Mouse (Mus musculus): ENCODE results near the gene Telo2.
"Not testable (repeated sequence)": the region's sequence is repeated elsewhere in the genome, so short reads cannot be mapped to it uniquely, and the experiment has no call there.

The Telo2 gene

DNA sequence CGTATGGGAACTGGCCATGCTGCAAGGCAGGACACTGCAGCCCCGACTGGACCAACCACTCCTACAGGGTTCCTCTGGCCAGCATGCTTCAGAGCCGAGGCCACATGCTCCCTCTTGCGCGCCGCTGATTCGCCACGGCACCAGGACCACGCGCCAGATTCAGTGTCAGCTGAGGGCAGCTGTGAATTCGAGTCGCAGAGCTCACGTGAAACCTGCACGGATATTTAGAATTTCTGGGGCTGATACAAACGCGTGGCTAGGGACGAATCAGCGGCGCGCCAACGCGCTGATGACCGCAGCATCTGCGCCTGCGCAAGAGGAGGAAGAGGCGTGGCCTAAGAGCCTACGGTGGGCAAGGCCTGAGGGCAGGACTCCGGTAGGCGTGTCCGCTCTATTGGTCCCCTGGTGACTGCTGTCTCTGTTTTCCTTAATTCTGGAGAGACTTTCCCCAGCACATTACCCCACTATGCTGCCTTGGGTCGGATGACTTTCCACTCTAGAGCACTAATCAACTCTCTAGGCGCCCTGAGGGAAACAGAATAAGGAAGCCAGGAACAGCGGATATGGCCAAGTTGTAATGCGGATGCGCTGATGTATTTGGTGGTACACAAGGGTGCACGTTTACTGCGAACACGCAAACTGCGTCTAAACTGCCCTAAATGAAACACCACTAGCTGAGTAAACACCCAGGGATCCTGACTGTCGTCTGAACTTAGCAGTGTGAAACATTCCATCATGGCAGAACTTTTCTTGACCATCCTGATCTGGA, at the start of gene Telo2:
TSS of gene Telo2 (minus strand) at position 304 of the 769 bp plus-strand sequence.
- DNase-seq, result peak; percentile 94

DNA sequence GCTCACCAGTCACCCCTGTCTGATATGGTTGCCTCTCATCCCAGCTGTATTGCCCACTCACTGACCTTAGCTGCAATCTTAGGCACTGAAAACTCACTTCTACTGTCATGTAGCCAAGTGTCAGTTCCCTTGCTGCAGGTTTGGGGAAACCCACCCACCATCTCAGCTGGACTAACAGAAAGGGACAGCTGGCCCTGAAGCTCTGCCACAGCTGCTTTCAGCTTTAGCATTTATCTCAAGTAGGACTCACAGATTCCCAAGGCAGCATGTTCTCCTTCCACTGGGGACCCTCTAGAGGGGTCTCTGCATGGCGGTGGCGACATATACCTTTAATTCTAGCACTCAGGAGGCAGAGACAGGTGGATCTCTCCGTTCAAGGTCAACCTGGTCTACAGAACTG, 49.0 kb upstream of the Telo2 start:
- DNase-seq, result no peak

DNA sequence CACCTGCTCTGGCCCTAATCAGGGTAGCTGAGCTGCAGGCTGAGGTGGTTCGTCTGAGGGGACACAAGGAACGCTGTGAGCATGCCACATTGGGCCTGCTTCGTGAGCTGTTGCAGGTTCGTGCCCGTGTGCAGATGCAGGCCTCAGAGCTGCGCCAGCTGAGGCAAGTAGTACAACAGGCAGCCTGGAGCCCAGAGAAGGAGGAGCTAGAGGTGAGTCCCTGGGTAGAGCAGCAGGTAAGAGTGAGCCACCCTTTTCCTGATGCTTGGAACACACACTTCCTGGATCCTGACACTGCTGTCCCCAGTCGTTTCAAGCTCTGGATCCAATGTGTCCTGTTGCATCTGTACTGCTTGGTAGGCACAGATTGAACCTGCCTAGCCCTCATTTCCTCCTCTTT, 47.6 kb upstream of the Telo2 start:
- DNase-seq, result no peak

DNA sequence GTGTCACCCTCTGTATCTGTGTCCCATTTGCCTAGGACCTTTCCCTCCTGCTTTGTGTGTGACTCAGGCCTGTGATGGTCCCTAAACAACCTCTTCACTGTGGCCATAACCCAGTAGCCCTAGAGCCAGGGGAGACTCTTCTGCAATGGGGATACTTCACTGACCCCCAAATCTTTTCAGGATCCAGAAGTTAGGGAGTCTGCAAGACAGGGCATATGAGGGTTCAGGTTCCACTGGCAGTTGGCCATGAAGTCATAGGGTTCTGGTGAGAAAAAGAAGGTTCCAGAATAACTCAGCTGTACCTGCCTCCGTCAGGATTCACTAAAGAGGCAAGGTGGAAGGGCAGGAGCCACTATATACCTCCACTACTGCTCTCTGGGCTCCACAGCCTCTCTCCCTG, 46.4 kb upstream of the Telo2 start, which contains the start of gene Ccdc154:
TSS of gene Ccdc154 (plus strand) at position 301 of the 400 bp plus-strand sequence.
- no peak for DNase-seq

DNA sequence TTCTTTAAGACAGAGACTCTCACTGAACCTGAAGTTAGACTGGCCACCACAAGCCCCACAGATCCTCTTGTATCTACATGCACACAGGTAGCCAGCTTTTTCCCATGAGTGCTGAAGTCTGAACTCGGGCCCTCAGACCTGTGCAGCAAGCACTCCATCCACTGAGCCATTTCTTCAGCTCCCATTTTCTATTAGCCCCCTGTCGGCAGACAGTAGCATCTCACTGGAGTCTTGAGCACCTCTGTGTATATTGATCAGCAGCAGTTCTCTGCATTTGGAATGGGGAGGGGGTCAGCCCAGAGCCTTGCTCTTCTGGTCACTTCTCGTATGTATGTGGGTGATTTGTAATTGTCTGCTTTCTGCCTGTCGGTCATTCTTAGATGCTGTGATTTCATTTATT, 24.2 kb upstream of the Telo2 start:
- DNase-seq, result no peak

DNA sequence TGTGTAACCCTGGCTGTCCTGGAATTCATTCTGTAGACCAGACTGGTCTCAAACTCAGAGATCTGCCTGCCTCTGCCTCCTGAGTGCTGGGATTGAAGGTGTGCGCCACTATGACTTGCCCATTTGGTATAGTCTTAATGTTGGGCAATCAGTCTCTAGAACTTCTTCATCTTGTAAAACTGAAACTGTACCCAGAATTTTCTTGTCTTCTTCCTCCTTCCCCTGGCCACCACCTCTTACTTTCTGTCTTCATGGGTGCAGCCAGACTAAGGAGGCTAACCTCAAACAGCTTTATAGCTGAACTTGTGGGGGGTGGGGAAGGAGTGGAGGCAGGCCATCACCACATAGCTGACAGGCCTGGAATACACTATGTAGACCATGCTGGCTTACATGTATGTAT, 23.0 kb upstream of the Telo2 start:
- DNase-seq, result no peak

DNA sequence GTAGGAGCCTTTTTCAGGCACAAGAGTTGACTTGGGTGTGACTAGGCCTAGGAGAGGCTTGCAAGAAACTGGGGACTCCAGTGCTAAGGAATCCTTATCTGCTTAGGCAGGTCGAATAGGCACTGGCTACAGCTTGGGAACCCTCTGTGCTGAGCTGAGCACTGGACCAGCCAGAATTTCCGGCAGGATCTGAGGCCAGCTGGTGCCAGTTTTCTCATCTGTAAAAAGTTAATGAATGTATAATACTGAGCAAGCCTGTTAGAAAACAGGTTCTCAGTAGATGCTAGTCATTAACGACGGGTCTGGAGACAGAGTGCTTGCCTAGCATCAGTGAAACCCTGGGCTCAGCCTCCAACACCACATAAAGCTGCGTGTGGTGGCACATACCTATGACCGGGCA, 19.9 kb upstream of the Telo2 start:
- DNase-seq, result peak; percentile 77

DNA sequence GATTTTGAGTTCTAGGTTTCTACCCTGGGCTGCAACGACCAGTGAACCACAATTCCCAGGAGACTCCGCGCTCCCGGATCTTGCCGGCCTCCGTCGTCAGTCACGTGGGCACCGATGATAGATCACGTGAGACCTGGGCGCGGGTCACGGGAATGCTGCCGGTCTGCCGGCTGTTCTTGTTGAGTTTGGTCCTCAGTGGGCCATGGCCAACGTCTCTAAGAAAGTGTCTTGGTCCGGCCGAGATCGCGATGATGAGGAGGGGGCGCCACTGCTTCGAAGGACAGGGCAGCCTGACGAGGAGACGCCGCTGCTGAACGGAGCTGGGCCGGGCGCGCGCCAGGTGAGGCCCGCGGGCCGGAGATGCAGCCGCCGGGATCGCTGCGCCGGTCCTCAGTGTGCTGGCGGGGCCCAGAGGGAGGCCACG, 17.5 kb upstream of the Telo2 start, which contains the start of gene Clcn7:
TSS of gene Clcn7 (plus strand) at position 117 of the 424 bp plus-strand sequence.
- peak; percentile 96 for DNase-seq

DNA sequence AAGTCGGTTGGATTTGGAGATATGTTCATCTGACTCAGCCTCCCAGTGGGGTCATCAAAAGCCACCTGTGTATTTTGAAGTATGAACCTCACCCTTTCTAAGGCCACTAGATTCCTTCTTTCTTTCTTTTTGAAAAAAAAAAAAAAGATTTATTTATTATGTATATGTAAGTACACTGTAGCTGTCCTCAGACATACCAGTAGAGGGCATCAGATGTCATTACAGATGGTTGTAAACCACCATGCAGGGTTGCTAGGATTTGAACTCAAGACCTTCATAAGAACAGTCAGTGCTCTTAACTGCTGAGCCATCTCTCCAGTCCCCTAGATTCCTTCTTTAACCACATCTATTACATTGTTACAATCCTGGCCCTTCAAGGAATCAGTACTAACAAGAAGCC, 14.3 kb upstream of the Telo2 start:
- no peak for DNase-seq

DNA sequence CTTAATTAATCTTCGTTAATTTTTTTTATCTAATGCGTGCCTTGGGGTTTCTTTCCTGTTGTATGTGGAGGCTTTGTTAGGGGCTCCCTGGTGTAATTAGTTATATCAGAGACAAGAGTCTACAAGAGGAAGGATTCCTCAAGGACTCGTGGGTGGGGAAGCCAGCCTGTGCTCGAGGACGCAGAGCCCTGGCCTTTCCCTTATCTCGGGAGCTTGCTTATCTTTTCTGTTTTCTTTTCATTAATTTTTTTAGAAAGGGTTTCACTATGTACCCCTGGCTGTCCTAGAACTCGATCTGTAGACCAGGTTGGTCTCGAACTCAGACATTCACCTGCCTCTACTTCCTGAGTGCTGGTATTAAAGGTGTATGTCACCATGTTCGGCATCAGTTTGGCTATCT, 11.9 kb upstream of the Telo2 start:
- no peak for DNase-seq

DNA sequence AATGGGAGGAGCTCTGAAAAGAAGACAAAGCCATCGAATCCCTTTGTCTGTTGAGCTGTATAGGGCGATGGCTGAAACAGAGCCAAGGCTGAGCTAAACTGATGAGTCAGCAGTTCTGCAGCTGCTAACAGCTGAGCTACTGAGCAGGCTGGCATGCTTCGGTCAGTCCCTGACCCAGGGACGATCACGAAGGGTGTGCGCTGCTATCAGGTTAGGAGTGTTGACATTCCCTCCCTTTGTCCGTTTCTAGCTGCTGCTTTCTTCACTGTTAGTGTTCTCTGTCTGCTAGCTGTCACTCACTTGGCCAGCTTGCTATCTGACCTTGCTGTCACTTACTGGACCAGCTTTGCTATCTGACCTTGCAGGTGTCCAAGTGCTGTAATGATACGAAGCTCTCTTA, 11.3 kb upstream of the Telo2 start:
- DNase-seq, result no peak

DNA sequence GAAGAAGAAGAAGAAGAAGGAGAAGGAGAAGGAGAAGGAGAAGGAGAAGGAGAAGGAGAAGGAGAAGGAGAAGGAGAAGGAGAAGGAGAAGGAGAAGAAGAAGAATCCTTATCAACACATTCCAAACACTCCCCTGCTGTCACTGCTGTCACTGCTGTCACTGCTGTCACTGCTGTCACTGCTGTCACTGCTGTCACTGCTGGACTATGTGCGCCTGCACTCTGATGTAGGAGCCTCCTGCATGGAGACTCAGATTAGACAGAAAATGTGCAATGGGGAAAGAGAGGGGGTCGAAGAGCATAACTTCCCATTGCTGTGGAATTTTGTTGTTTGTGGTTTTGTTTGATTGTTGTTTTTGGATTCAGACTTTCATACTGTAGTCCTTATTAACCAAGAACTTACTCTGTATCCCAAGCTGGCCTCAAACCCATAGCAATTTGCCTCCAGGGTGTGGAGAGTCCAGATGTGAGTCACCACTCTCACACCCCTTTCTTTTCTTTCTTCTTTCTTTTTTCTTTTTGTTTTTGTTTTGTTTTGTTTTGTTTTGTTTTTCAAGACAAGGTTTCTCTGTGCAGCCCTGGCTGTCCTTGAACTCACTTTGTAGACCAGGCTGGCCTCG, 9.8 kb upstream of the Telo2 start:
- not testable (repeated sequence) for DNase-seq

DNA sequence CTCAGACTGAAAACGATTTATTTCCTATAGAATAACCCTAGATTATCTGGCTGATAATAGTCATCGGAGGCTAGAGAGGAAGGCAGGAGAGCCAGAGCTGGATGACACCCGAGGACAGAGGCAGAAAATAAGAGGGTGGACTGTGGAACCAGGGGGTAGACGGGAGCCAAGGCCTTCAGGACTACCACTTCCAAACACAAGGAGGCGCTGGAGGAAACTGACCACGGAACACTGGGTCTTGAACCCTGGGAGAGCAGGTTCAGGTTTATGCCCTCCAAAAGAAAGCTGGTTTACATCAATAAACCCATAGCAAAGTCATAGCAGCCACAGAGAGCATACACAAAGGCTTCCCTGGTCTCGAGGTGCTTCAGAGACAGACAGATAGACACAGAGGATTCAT, 8.2 kb upstream of the Telo2 start:
- DNase-seq, result peak; percentile 35

DNA sequence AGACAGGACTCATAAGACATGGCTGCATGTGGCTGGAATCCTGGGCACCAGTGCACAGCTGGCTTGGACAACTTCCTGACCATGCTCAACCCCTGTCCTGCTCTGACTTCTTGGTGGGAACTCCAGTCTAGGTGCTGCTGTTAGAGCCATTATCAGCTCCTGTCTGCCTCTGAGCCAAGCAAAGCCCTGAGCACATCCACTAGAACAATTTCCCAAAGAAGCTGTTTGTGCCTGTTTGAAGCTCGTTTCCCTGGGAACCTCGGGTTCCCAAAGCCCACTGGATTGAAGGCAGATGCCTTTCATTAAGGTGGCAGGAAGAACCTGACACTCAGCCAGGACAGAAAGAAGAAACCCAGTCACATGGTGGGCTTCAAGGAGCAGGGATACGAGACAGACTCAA, 4.6 kb upstream of the Telo2 start, which contains the start of gene Ptx4:
TSS of gene Ptx4 (plus strand) at position 355 of the 400 bp plus-strand sequence.
- DNase-seq, result no peak

DNA sequence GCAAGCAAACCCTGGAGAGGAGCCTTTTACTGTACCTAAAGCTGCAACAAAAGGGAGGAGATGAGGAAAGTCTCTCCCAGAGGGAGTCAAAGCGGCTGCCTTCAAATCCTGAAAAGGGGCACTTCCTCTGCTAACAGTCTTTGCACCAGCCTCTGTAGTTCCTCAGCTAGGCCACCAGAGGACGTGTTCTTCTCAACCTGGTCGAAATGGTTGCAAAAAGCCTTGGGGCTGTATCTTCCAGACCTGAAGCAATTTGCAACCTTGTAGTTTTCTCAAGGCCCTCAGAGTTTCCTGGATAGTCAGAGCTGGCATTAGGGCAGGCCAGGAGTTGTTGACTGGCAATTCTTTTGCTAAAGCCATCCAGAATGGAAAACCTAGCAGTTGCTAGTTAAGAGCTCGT, 1.5 kb upstream of the Telo2 start:
- DNase-seq, result peak; percentile 28

DNA sequence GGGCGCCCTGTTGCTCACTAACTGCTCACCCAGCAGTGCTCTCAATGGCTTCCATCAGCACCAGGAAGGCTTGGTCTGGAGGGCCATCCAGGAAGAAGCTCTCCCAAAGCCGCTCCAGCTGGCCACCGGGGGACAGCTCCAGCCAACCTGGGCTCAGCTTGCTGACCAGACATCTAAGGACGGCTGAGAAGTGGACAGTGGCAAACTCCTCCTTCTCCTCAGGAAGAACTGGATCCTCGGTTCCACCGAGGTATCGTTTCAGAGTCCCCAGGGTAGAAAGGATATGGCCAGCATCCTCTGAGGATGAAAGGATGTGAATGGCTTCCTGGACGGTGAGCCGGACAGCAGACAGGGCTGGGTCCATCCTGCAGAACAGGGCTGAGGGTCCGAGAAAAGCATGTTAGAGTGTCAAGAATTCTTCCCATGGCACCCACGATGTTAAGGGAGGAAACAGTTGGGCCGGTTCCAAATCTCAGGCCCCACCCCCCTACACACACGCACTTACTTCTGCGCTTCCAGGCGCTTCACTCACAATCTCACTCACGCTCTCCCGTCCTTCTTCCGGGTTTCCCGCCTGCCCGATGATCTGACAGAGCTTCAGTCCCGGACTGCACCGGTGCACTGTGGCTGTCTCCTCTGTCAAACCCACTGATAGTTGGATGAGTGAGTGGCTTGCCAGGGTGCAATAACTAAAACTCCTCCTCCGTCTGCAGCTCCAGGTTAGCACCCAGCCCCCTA, 690 bp downstream of the Telo2 start:
- DNase-seq, result no peak

DNA sequence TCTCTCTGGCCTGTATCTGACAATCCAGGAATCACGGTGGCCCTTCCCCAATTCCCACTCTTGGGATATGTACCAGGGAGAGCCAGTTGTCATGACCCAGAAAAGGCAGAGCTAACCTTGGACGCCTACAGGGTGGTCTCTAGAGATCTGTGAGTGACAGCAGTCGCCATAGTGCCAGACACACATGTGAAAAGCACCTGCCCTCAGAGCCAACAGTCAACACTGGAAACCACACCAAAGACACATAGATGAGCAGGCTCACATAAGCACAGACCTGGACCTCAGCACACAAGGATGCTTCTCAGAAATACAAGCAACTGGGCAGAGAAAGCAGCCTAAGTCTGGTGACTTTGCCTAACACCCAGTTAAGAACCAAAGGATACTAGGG, 3.4 kb downstream of the Telo2 start:
- DNase-seq, result no peak

DNA sequence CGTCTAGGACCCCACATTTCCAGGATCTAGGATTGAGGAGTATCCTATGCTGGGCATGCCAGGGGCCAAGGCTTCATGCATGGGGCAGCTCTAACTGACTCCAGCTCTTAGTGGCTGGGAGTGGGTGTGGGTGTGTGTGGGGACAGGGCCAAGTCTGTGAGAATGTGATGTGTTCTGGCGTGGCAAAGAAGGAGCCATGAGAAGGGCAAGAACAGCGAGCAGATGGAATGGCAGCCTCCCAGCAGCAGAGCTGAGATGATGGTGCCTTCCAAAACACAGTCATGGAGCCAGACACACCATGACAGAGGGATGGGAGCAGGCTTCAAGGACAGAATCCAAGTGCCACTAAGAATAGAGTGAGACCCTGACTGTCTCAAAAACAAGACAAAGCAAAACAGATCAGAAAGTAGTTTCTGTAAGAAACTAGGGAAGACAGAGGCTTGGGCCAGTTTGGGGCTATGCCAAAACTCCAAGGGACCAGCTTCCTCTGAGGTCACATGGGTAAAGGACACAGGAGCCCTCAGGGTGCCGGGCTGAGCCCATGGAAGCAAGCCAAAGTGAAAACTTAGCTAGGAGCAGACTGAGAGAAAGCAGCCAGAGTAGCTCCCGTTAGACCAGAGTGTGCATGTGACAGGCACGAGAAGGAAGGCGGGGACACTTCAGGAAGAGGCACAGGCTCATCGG, 3.9 kb downstream of the Telo2 start:
- DNase-seq, result peak; percentile 75

DNA sequence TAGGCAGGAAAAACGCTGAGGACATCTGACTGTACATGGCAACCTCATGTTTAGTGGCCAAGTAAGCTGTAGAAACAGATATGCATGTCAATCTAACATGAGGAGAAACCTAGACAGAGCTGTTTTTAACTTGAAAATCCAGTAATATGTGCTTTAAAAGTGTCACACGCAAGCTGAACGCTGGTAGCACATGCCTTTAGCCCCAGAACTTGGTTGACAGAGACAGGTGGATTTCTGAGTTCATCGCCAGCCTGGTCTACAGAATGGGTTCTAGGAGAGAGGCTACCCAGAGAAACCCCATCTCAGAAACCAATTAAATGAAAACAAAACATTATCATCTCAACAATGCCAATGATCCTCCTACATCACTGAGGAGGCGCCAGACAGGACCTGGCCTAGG, 4.5 kb downstream of the Telo2 start:
- DNase-seq, result no peak

DNA sequence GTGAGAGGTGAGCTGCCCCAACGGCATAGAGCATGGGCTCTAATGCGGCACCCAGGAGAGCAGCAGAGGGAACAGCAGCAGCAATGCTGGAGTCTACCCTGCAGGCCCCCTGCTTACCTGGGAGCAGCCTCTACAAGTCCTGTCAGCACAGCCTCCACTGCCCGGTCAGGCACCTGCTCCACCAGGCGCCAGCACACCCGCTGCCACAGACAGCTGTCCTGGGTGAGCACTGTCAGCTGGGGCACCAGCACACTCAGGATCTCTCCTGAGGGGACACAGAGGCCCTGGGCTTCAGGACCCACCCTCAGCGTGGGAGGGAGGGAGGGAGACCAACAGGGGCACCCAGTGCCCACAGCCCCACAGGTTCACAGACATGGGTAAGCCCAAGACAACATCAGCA, 5.2 kb downstream of the Telo2 start:
- DNase-seq, result no peak

DNA sequence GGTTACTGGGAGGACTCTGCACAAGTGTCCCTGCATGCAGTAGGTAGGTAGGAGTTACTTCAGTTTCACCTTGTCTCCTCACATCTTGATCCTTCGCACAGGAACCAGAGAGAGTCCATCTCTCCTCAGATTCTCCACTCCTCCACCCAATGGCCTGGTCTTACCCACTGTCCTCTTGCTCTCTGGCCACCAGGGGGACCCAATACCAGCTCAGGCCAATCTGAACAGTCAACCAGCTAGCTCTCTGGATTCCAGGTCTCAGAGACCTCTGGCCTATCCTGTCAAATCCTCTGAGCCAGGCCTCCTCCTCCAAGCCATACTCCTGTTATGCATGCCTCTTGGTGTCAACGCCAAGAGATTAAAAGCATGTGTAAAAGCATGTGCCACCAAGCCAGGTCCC, 6.2 kb downstream of the Telo2 start:
- DNase-seq, result peak; percentile 66

DNA sequence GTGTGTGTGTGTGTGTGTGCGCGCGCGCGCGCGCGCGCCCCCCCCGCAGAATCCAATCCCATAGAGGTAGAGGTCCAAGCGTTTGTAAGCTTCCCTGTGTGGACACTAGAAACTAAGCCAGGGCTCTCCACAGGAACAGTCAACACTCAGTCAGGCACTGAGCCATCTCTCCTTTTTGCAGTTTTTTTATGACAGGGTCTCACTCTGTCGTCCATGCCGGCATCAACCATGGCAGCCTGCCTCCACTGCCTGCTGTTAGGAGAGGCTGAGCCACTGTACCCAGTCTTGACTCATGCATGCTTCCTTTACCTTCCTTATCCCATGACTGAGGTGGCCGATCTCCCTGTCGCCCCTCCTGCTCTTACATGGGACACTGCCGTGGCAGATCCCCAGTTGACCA, 8.0 kb downstream of the Telo2 start:
- DNase-seq, result no peak

DNA sequence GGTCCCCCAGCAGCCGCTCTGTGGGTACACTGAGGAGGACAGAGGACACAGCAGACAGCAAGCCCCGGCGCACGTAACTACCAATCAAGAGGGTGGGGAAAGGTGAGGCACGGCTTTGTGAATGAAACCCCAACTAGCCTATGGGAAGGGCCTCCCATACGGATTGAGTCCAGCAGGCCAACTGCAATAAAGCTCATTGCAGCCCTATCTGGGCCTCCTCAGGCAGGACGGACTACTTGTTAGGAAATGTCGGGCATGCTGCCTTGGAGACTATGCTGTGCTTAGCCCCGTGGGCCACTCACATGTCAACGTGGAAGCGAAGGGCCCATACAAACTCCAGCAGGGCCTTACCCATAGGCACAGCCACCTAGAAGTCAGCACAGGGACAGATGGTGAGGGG, 14.4 kb downstream of the Telo2 start:
- DNase-seq, result no peak
